Mouse (Mus musculus) liver, postnatal 0 days (tissue): ENCODE measurements around the gene Ifnl2.

Experiments
- CTCF ChIP-seq: sonication (generic); IDR thresholded peaks from 2 replicates; pipeline ENCODE4 v1.5.1; 2016; ENCODE audit warnings: antibody characterized with exemption, low read depth
- EP300 ChIP-seq: IDR thresholded peaks from 2 replicates; pipeline ENCODE4 v1.6.1; 2016; ENCODE audit warnings: antibody characterized with exemption, low read depth, mild to moderate bottlenecking

GRCm38 (mm10) chr7:28478854-28479253, 31.4 kb downstream of the Ifnl2 start:
- TF ChIP-seq CTCF (no peak), EP300 (no peak)
